Mouse (Mus musculus) limb, embryonic 14.5 days (tissue): Measurements from ENCODE around the gene Crocc. TPM values are rescaled to one million over a fixed set of nuclear protein-coding genes. Genes with fewer than 3 reads are reported as not detected.

Source experiments
- ATAC-seq: fragments of 200-750 bp; cut with Nextera tagmentation; 2 replicates; pipeline ENCODE4 v1.8.0; 2017; ENCODE audit warnings: low read depth, moderate number of reproducible peaks, moderate TSS enrichment; ENCODE audit not compliant: low FRiP score
- DNase-seq: peaks from one replicate; pipeline ENCODE4 v3.0.0-alpha.2; 2015; ENCODE audit warnings: low spot score
- H3K27ac ChIP-seq: fragments of 300-500 bp; sonication (generic); replicated peaks from 2 replicates; pipeline ENCODE4 v1.5.1; 2014; ENCODE audit warnings: low read depth, mild to moderate bottlenecking, low read length, moderate library complexity, mixed read lengths
- H3K27me3 ChIP-seq: fragments of 300-500 bp; sonication (generic); 2 replicates; pipeline ENCODE4 v1.6.1; 2014; ENCODE audit warnings: low read length, mixed read lengths; ENCODE audit not compliant: control insufficient read depth, insufficient read depth
- H3K36me3 ChIP-seq: fragments of 300-500 bp; sonication (generic); 2 replicates; pipeline ENCODE4 v1.6.1; 2014; ENCODE audit warnings: mild to moderate bottlenecking, low read length, moderate library complexity, mixed read lengths; ENCODE audit not compliant: control insufficient read depth, insufficient read depth
- H3K4me1 ChIP-seq: fragments of 300-500 bp; sonication (generic); 2 replicates; pipeline ENCODE4 v1.6.1; 2014; ENCODE audit warnings: antibody characterized with exemption, low read length, mixed read lengths; ENCODE audit not compliant: control insufficient read depth, insufficient read depth
- H3K4me2 ChIP-seq: fragments of 300-500 bp; sonication (generic); replicated peaks from 2 replicates; pipeline ENCODE4 v1.6.1; 2014; ENCODE audit warnings: low read depth, mild to moderate bottlenecking, low read length, moderate library complexity; ENCODE audit not compliant: severe bottlenecking
- H3K4me3 ChIP-seq: fragments of 300-500 bp; sonication (generic); replicated peaks from 2 replicates; pipeline ENCODE4 v1.5.1; 2014; ENCODE audit warnings: low read length
- H3K9ac ChIP-seq: fragments of 300-500 bp; sonication (generic); 2 replicates; pipeline ENCODE4 v1.6.1; 2014; ENCODE audit warnings: mild to moderate bottlenecking, low read depth, low read length, moderate library complexity; ENCODE audit not compliant: severe bottlenecking
- H3K9me3 ChIP-seq: fragments of 300-500 bp; sonication (generic); 2 replicates; pipeline ENCODE4 v1.6.1; 2016; ENCODE audit warnings: low read length; ENCODE audit not compliant: control insufficient read depth
- POLR2A ChIP-seq: fragments of 200-500 bp; IDR thresholded peaks from 2 replicates; pipeline ENCODE4 v1.8.0; 2012; ENCODE audit warnings: inconsistent platforms, mild to moderate bottlenecking, moderate library complexity, borderline replicate concordance; ENCODE audit not compliant: insufficient read depth, insufficient read length; ENCODE audit errors: extremely low read depth
- WGBS: fragments of 180-500 bp; shearing (Covaris S2); extraction: QIAGEN DNeasy Blood & Tissue Kit; methylation state at CpG from one replicate; pipeline ENCODE4 v1.1.7; 2014; 5-methylcytosine and 5-hydroxymethylcytosine counted together
- polyA plus RNA-seq, 2 experiments: library from polyadenylated mRNA; depleted of rRNA in 1 of 2; stranded (reverse) in 1 of 2; unstranded in 1 of 2; fragments of >200 nt; fragmentation: Nextera tagmentation in 1 of 2; extraction: Ambion mirVana in 1 of 2; gene quantifications; 2 replicates each; pipeline versions ENCODE4 v1.2.1 to v1.2.3; 2012 to 2014

Gene Crocc
- polyA plus RNA-seq, 2 experiments: 5.4 to 25.9 TPM

- H3K27me3 ChIP-seq: no peaks in the 10 kb centered on the region
- ATAC-seq (no peak), DNase-seq (no peak)
- no peaks in the 10 kb centered on the region for H3K9me3 ChIP-seq
- peaks cover 13% of the 10 kb centered on the region for H3K4me1 ChIP-seq
- H3K36me3 ChIP-seq: peaks cover 19% of the 10 kb centered on the region
- H3K4me3 ChIP-seq: no peak overlapping the region
- 97% methylated on average over 10 of the region's 10 CpGs for WGBS
- no peak overlapping the region for H3K27ac ChIP-seq
- no peak overlapping the region for H3K9ac ChIP-seq
- TF ChIP-seq POLR2A: no peak
- no peak overlapping the region for H3K4me2 ChIP-seq
Measured at GRCm38 (mm10) chr4:141056970-141057369, 3.4 kb downstream of the Crocc start.

DNA sequence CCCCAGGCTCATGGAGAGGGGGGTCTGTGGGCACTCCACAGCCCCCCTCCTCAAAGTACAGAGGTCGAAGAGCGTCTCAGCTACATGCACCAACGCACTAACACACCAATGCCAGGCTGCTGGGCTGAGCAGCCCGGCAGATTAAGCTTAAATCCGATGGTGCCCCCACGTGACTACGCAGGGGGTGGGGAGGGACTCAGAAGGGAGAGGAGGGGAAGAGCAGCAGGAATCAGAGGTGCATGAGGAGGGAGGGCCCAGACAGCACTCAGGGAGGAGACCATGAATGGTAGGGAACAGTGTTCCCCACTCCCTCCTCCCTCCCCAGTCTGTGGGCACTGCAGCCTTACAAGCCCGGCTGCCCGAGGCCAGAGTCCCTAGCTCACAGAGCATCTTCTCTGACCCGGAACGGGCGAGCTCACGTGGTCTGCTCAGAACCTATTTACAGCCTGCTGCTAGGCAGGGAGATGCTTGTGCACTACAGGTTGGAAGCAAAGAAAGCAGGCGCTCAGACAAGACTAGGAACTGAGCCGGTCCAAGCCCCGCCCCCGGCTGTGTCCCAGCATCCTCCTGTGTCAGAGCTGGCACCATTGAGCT lies 6.7 kb downstream of the Crocc start:
- H3K36me3 ChIP-seq: peaks cover 22% of the 10 kb centered on the region
- no peaks in the 10 kb centered on the region for H3K9me3 ChIP-seq
- H3K27ac ChIP-seq: no peak overlapping the region
- no peak for DNase-seq
- TF ChIP-seq POLR2A: no peak
- no peaks in the 10 kb centered on the region for H3K4me1 ChIP-seq
- H3K4me2 ChIP-seq: no peak overlapping the region
- 53% methylated on average over 17 of the region's 17 CpGs for WGBS
- ATAC-seq: no peak
- H3K27me3 ChIP-seq: no peaks in the 10 kb centered on the region
- no peak overlapping the region for H3K4me3 ChIP-seq
- peak overlapping the region; percentile 36 for H3K9ac ChIP-seq

DNA sequence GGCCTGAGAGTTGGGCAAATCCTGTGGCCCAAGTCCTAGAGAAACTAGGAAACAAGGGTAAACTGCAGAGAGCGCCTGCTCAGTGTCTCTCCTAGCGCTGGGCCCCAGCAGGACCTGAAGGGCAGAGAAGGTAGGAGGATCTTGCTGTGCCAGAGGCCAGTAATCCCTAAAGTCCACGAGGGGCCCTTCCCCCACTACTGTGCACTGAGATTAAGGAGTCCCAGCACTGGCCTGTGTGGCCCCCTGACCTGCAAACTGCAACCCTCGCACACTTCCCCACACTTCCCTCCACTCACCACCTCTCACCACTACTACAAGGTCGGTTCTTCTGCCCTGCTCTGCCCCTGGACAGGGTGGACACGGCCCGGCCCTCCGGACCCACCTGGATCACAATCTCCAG lies 7.2 kb downstream of the Crocc start:
- no peak for TF ChIP-seq POLR2A
- Histone ChIP-seq H3K27ac (no peak overlapping the region), H3K4me1 (no peaks in the 10 kb centered on the region), H3K4me3 (no peak overlapping the region), H3K27me3 (no peaks in the 10 kb centered on the region), H3K9me3 (no peaks in the 10 kb centered on the region), H3K9ac (0 out of 2 replicates have a peak overlapping the region, but pooled peaks have one; percentile 12), H3K4me2 (no peak overlapping the region), H3K36me3 (peaks cover 22% of the 10 kb centered on the region)
- ATAC-seq (no peak), DNase-seq (no peak)
- WGBS: 59% methylated on average over 8 of the region's 8 CpGs

DNA sequence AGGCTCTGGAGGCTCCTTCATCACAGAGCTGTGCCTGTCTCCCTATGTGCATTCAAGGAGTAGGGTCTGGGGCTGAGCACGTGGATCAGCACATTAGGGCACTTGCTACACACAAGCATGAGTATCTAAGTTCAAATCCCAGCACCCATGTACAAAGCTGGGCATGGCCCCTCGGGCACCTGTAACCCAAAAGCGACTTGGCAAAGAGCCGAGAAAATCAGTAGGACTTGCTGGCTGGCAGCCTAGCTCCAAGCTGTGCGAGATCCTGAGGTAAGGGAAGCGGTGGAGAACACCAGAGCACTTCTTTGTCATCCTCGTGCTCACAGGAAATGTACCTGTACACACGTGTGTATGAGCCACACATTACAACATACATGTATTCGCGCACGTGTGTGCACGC lies 7.9 kb downstream of the Crocc start:
- no peak for TF ChIP-seq POLR2A
- H3K27me3 ChIP-seq: no peaks in the 10 kb centered on the region
- H3K9ac ChIP-seq: no peak overlapping the region
- no peak for ATAC-seq
- H3K4me2 ChIP-seq: no peak overlapping the region
- 91% methylated on average over 12 of the region's 12 CpGs for WGBS
- no peak overlapping the region for H3K4me3 ChIP-seq
- H3K36me3 ChIP-seq: peaks cover 20% of the 10 kb centered on the region
- no peak overlapping the region for H3K27ac ChIP-seq
- H3K9me3 ChIP-seq: no peaks in the 10 kb centered on the region
- no peaks in the 10 kb centered on the region for H3K4me1 ChIP-seq
- no peak for DNase-seq

GRCm38 (mm10) chr4:141049476-141049835 lies 10.9 kb downstream of the Crocc start:
- Histone ChIP-seq H3K27ac (no peak overlapping the region), H3K4me3 (no peak overlapping the region), H3K36me3 (peaks cover 25% of the 10 kb centered on the region), H3K9ac (no peak overlapping the region), H3K9me3 (no peaks in the 10 kb centered on the region), H3K4me2 (no peak overlapping the region), H3K4me1 (no peaks in the 10 kb centered on the region), H3K27me3 (no peaks in the 10 kb centered on the region)
- TF ChIP-seq POLR2A: no peak
- ATAC-seq (no peak), DNase-seq (no peak)
- WGBS: 41% methylated on average over 4 of the region's 4 CpGs
